Mouse (Mus musculus) neural tube, embryonic 11.5 days (tissue): ENCODE measurements at regions not wholly inside any gene's neighbourhood (a gene's known extent, or its start where the extent isn't known, plus 50 kb on each side); places are given as distances from the start of the nearest gene placed in this dataset.
"Not testable (repeated sequence)": the region's sequence is repeated elsewhere in the genome, so short reads cannot be mapped to it uniquely, and the experiment has no call there.

ENCODE experiments used
- ATAC-seq: fragments of 200-750 bp; cut with Nextera tagmentation; 2 replicates; pipeline ENCODE4 v1.8.0; 2017; ENCODE audit warnings: moderate number of reproducible peaks, mild to moderate bottlenecking, moderate TSS enrichment, moderate library complexity; ENCODE audit not compliant: insufficient read depth, low FRiP score, low TSS enrichment
- DNase-seq: peaks from one replicate; pipeline ENCODE4 v3.0.0-alpha.2; 2015; ENCODE audit warnings: low spot score
- H3K27ac ChIP-seq: fragments of 300-500 bp; sonication (generic); 2 replicates; pipeline ENCODE4 v1.5.1; 2014; ENCODE audit warnings: low read depth, mild to moderate bottlenecking, low read length
- H3K27me3 ChIP-seq: fragments of 300-500 bp; sonication (generic); 2 replicates; pipeline ENCODE4 v1.6.1; 2014; ENCODE audit warnings: mild to moderate bottlenecking, low read length, mixed read lengths; ENCODE audit not compliant: control insufficient read depth, insufficient read depth
- H3K36me3 ChIP-seq: fragments of 300-500 bp; sonication (generic); 2 replicates; pipeline ENCODE4 v1.6.1; 2014; ENCODE audit warnings: mild to moderate bottlenecking, low read length, moderate library complexity, mixed read lengths; ENCODE audit not compliant: control insufficient read depth, insufficient read depth
- H3K4me1 ChIP-seq: fragments of 300-500 bp; sonication (generic); 2 replicates; pipeline ENCODE4 v1.6.1; 2014; ENCODE audit warnings: low read length, mixed read lengths; ENCODE audit not compliant: control insufficient read depth, insufficient read depth
- H3K4me2 ChIP-seq: fragments of 300-500 bp; sonication (generic); 2 replicates; pipeline ENCODE4 v1.6.1; 2014; ENCODE audit warnings: low read depth, mild to moderate bottlenecking, moderate library complexity
- H3K4me3 ChIP-seq: fragments of 300-500 bp; sonication (generic); 2 replicates; pipeline ENCODE4 v1.5.1; 2014; ENCODE audit warnings: low read depth, low read length
- H3K9ac ChIP-seq: fragments of 300-500 bp; sonication (generic); 2 replicates; pipeline ENCODE4 v1.6.1; 2014; ENCODE audit warnings: mild to moderate bottlenecking, low read length
- H3K9me3 ChIP-seq: fragments of 300-500 bp; sonication (generic); 2 replicates; pipeline ENCODE4 v1.6.1; 2016; ENCODE audit warnings: low read length; ENCODE audit not compliant: control insufficient read depth
- WGBS: fragments of 180-500 bp; shearing (Covaris S2); extraction: QIAGEN DNeasy Blood & Tissue Kit; methylation state at CpG from one replicate; pipeline ENCODE4 v1.1.7; 2014; 5-methylcytosine and 5-hydroxymethylcytosine counted together

DNA sequence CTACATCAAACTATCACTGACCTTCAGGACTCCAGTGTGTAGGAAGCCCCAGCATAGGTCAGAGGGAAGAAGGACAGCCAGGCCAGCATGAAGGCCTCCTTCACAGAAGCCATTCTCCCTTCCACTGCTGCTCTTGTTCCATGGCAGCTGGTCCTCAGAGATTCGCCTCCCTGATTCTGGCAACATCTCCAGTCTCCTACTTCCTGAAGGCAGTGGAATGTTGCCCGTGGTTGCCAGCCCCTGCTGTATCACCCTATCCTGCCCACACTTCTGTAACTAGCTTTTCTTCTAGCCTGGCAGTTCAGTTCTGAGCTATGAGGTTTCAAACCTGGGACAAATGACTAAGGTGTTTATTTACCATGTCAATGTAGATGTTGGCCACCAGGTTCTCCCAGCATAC lies 234.2 kb downstream of the Unc5cl start:
- DNase-seq (no peak), ATAC-seq (no peak)
- Histone ChIP-seq H3K27me3 (no peaks in the 10 kb centered on the region), H3K9ac (no peak overlapping the region), H3K4me1 (no peaks in the 10 kb centered on the region), H3K9me3 (no peaks in the 10 kb centered on the region), H3K36me3 (no peaks in the 10 kb centered on the region), H3K4me2 (no peak overlapping the region), H3K4me3 (no peak overlapping the region), H3K27ac (no peak overlapping the region)
- WGBS: 95% methylated on average over 2 of the region's 2 CpGs

- DNase-seq (no peak), ATAC-seq (no peak)
- Histone ChIP-seq H3K27me3 (no peaks in the 10 kb centered on the region), H3K4me1 (no peaks in the 10 kb centered on the region), H3K9me3 (no peaks in the 10 kb centered on the region), H3K9ac (no peak overlapping the region), H3K4me3 (no peak overlapping the region), H3K4me2 (no peak overlapping the region), H3K36me3 (no peaks in the 10 kb centered on the region), H3K27ac (no peak overlapping the region)
- 87% methylated on average over 5 of the region's 5 CpGs for WGBS
Measured at GRCm38 (mm10) chr17:48698456-48698855, 233.7 kb upstream of the Lrfn2 start.

GRCm38 (mm10) chr17:48700591-48700990 lies 231.6 kb upstream of the Lrfn2 start:
- H3K36me3 ChIP-seq: no peaks in the 10 kb centered on the region
- no peak overlapping the region for H3K9ac ChIP-seq
- H3K4me1 ChIP-seq: no peaks in the 10 kb centered on the region
- no peaks in the 10 kb centered on the region for H3K27me3 ChIP-seq
- H3K9me3 ChIP-seq: no peaks in the 10 kb centered on the region
- ATAC-seq: no peak
- WGBS: 30% methylated on average over 10 of the region's 10 CpGs
- DNase-seq: peak; percentile 54
- H3K4me3 ChIP-seq: no peak overlapping the region
- H3K27ac ChIP-seq: no peak overlapping the region
- H3K4me2 ChIP-seq: no peak overlapping the region

- Histone ChIP-seq H3K9ac (no peak overlapping the region), H3K4me3 (no peak overlapping the region), H3K36me3 (no peaks in the 10 kb centered on the region), H3K27ac (no peak overlapping the region), H3K9me3 (no peaks in the 10 kb centered on the region), H3K27me3 (no peaks in the 10 kb centered on the region), H3K4me1 (no peaks in the 10 kb centered on the region), H3K4me2 (no peak overlapping the region)
- DNase-seq: no peak
- no peak for ATAC-seq
- WGBS: 82% methylated on average over 4 of the region's 4 CpGs
Measured at GRCm38 (mm10) chr17:48720506-48720905, 211.7 kb upstream of the Lrfn2 start.

DNA sequence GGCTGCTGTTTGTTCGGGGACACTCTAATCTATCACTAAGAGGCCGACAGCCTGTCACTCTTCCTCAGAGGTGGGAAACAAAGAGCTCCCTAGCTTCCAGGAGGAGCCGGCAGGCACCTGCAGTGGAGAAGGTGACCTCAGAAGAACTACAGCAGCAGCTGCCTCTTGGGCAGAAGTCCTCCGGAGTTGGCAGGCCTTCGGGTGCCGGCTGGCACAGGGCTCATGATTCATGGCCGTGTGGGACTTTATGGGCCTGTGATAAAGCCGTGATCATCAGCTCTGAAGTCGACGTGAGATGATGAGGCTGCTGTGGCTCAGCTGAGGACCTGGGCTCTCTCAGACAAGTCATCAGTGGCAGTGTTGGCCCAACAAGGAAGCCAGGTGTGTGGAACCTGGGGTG lies 208.9 kb upstream of the Lrfn2 start:
- H3K9me3 ChIP-seq: no peaks in the 10 kb centered on the region
- WGBS: 76% methylated on average over 10 of the region's 10 CpGs

DNA sequence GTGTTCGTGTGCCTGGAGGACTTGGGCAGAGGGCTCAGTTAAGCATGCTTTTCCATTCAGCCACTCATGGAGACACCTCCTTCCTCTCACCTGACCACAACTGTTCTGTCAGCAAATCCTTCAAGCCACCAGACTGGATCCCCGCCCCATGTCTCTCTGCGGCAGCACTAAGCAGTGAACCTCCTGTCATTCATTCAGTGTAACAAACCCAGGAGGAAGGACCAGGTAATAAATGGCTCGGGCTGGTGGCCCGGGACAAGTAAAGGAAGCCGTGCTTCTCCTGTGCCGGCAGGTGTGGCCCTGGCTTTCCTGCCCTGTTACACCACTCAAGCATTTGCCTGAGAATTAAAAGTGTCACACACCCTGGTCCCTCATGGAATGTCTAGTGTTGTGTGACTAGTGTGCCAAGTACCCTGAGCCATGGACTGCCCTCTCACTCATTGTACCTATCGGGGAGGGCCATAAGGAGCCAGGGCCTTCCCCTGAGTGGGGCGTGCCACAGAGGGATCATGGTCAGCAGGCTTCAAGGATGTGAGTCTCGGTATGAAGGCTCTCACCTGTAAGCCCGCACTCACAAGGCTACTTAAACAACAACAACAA lies 207.6 kb upstream of the Lrfn2 start:
- H3K9me3 ChIP-seq: no peaks in the 10 kb centered on the region
- H3K36me3 ChIP-seq: no peaks in the 10 kb centered on the region
- H3K4me3 ChIP-seq: no peak overlapping the region
- no peak overlapping the region for H3K27ac ChIP-seq
- 84% methylated on average over 11 of the region's 11 CpGs for WGBS
- H3K4me2 ChIP-seq: no peak overlapping the region
- no peaks in the 10 kb centered on the region for H3K4me1 ChIP-seq
- H3K27me3 ChIP-seq: no peaks in the 10 kb centered on the region
- ATAC-seq: no peak
- H3K9ac ChIP-seq: no peak overlapping the region
- DNase-seq: no peak

More for the DNA sequence above, 208.9 kb upstream of the Lrfn2 start:
- Histone ChIP-seq H3K27ac (no peak overlapping the region), H3K36me3 (no peaks in the 10 kb centered on the region), H3K27me3 (no peaks in the 10 kb centered on the region), H3K9ac (no peak overlapping the region), H3K4me3 (no peak overlapping the region), H3K4me2 (no peak overlapping the region), H3K4me1 (no peaks in the 10 kb centered on the region)
- no peak for ATAC-seq
- DNase-seq: no peak

DNA sequence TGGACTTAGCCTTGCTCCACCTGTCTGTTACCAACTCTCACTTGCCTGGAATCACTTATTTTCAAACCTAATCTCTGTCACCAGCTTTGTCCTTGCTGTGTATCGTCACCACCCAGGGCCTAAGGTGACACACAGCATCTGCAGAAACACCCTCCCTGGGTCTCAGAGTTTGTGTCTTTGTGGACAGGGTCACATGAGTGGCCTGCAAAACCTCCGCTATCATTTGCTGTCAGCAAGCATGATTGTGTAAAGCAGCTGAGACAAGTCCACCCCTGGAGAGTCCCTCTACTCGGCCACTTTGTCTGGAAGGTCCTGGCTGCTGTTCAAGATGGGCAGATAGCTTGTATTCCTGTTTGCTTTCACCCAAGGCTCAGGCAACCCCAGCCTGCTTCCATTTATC lies 205.7 kb upstream of the Lrfn2 start:
- H3K4me3 ChIP-seq: no peak overlapping the region
- H3K4me2 ChIP-seq: no peak overlapping the region
- DNase-seq: no peak
- H3K4me1 ChIP-seq: no peaks in the 10 kb centered on the region
- no peak for ATAC-seq
- no peaks in the 10 kb centered on the region for H3K9me3 ChIP-seq
- no peak overlapping the region for H3K9ac ChIP-seq
- no peak overlapping the region for H3K27ac ChIP-seq
- WGBS: 71% methylated on average over 3 of the region's 3 CpGs
- no peaks in the 10 kb centered on the region for H3K36me3 ChIP-seq
- H3K27me3 ChIP-seq: no peaks in the 10 kb centered on the region

DNA sequence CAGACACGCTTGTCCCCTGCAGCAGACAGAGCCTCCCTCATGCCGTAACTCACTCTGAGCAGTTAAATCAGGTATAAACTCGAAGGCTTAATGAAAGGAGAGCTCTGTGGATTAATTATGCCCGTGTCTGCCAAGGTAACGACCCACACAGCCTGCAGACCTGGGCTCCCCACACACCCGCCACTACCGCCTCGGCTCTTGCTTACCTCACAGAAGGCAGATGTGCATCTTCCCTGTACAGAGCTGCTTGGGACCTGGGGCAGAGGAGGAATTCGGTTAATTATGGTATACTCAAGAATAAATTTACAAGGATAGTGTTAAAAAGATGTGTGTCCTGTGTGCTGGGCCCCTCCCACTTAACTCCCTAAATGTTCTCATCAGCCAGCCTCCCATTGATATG lies 198.4 kb upstream of the Lrfn2 start:
- Histone ChIP-seq H3K4me3 (no peak overlapping the region), H3K27me3 (no peaks in the 10 kb centered on the region), H3K4me2 (no peak overlapping the region), H3K9ac (no peak overlapping the region), H3K9me3 (no peaks in the 10 kb centered on the region), H3K36me3 (no peaks in the 10 kb centered on the region), H3K27ac (no peak overlapping the region), H3K4me1 (no peaks in the 10 kb centered on the region)
- ATAC-seq (no peak), DNase-seq (no peak)
- WGBS: 84% methylated on average over 9 of the region's 9 CpGs

- not testable (repeated sequence) for DNase-seq, H3K27me3 ChIP-seq, H3K9me3 ChIP-seq, ATAC-seq, H3K4me2 ChIP-seq, H3K36me3 ChIP-seq, H3K4me1 ChIP-seq, H3K27ac ChIP-seq, H3K4me3 ChIP-seq, H3K9ac ChIP-seq
- 88% methylated on average over 2 of the region's 2 CpGs for WGBS
Measured at GRCm38 (mm10) chr17:48737181-48737580, 195.0 kb upstream of the Lrfn2 start.
